Mouse (Mus musculus): Measurements from ENCODE around the gene Asb7.

The Asb7 gene

DNA sequence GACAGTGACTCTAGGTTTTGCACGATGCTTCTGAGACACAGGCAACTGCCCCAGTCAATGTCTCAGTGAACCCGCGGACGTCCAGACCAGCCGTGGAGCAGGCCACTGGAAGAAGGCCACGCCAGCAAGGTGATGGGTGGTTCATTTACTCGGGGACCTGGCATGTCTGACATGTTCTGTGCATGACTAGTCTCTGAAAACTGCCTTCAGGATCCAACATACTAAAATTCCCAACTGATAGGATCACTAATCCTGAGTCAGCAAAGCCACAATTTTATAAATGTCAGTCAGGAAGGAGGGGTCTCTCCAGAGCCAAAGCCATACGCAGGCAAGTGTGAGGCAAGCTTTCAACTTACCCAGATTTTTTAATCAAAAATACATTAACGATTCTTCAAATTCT lies 35.8 kb downstream of the Asb7 start:
- no peak for DNase-seq (ENCODE audit: low read depth)

DNA sequence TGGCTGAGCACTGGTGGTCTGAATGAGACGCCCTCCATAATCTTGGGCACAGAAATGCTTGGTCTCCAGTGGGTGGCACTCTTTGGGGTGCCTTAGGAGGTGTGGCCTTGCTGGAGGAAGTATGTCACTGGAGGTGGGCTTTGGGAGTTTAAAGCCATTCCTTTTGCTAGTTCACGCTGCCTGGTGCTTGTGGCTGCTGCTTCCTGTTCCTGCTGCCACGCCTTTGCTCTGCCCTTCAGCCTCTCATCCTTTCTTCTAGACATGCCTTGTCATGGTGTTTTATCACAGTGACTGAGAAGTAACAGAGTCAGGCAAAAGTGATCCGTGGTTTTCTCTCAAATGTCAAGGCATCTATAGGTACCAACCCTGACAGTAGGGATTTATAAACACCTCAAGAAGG lies 37.2 kb downstream of the Asb7 start:
- DNase-seq (ENCODE audit: low read depth) = peak; percentile 74

DNA sequence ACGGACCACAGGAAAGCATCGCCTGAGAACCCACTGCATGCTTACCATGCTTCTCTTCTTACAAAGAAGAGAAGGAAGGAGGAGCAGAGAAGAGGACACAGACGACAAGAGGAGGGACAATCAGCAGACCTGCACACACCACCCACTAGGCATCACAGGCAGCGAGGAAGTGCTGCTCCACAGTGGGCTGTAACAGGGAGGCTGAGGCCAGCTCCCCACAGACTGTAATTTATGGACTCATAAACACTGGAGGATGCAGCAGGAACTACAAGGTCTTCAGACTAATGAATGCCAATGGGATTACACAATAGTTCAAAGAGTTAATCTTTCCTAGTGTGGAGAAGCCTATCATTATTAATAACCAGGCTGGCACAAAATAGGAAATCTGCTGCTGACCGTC lies 38.5 kb downstream of the Asb7 start:
- no peak for DNase-seq (ENCODE audit: low read depth)

DNA sequence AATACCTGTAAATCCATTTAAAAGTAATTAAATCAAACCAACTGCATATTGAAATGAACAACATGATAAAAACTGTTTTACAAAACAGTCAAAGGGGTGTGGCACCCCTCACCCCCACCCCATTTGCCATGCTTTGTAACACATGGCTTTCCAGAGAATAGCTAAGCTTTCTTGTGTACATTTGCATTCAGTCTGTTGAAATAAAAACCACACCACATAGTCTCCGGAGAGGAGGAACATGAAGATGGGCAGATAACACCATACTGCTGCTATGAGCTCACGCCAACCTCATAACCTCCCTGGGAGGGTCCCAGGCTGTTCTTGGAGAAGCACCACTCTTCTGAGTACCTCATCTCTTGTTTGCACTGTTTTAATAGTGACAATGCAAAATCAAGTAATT lies 40.2 kb downstream of the Asb7 start:
- DNase-seq (ENCODE audit: low read depth) = peak; percentile 69

DNA sequence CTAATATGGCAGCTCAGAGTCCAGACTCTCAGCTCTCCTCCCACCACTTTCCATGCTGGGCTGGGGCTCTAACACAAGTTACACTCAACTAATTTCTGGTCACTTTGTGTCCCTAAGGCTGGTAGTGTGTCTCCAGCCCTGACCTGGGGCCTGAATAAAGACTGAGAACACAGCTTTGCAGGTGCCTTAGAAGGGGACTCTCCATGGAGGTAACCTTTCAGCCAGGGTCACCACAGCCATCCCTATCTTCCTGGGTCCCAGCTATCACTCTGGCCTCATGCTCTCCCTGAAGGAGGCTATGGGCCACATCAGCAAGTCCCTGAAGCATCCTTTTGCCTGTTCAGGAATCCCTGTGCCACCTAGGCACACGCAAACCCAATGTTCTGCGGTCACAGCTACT lies 43.7 kb downstream of the Asb7 start:
- no peak for DNase-seq (ENCODE audit: low read depth)

DNA sequence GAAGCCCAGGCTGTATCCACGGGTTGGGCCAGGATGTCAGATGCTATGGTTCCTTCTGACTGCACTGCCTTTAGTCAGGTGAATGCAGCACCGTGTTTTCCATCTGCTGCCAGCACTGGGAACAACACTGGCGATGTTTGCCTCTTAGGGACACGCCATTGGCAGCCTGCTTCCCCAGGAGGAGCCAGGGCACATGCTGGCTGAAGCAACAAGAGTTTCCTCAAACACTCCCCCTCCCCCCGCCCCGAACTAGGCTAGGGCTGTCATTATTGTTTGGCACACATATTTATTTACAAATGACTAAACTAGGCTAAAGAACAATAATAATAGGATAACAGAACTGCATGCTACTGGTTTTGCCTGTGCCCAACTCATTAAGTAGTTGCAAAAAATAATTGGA lies 56.0 kb downstream of the Asb7 start:
- DNase-seq (ENCODE audit: low read depth) = no peak

DNA sequence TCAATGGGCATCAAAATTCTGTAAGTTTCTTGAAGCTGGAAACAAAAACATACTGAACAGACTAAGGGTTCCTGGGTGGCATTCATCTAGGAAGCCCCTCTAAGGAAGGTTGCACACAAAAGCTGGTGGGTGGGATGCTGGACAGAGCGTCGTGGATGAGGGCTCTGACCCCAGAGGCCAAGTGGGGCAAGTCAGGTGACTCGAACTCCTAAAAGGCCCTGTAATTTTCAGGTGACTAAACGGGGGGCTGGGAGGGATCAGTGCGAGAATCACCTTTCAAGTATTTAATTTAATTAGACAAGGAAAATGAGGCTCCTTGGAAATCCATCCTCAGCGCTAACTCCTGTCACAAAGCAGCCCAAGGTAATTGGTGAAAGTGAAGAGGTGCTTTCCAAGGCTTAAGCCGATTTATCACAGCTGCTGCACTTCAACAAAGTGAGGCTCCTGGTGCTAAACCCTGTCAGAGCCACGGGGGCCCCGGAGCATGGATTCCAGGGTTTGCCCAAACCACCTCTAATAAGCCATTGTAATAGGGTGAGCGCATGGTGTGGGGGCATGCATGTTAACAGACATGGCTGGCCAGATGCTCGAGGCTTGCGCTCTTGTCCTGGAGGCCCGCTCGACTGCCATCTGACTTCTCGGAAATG lies 59.1 kb downstream of the Asb7 start:
- DNase-seq (ENCODE audit: low read depth) = no peak

DNA sequence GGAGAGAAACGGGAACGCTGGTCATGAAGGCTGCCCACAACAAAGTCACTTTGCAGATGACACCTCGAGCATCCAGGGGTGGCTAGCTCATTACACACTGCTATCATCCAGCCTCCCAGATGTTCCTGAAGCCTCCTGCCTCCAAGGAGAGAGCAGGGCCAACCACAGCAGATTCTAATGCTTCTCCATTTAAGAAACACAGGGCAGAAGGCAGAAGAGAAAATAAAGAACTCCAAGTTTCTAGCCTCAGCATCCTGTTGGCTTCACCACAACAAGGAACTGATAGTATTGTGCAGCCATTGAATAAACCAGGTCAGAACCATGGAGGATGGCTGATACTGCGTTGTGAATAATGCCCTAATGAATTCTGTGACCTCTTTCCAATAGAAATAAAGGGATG lies 60.0 kb downstream of the Asb7 start:
- no peak for DNase-seq (ENCODE audit: low read depth)

DNA sequence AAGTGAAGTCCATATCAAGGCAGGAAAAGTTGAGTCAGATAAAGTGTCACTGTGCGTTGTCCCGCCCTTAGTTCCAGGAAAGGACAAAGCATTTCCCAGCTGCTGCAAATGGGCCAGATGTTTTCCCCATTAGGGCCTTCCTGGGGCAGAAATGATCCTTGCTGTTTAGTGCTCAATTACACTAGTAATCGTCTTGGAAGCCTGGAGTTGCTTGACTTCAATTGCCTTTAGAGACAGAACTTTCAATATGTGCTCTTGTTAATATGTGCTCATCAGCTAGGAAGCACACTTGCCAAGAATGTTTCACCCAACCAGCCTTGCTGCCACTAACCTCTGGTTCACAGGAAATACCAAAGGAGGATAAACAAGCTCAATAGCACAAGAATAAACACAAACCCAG lies 66.0 kb downstream of the Asb7 start:
- no peak for DNase-seq (ENCODE audit: low read depth)

DNA sequence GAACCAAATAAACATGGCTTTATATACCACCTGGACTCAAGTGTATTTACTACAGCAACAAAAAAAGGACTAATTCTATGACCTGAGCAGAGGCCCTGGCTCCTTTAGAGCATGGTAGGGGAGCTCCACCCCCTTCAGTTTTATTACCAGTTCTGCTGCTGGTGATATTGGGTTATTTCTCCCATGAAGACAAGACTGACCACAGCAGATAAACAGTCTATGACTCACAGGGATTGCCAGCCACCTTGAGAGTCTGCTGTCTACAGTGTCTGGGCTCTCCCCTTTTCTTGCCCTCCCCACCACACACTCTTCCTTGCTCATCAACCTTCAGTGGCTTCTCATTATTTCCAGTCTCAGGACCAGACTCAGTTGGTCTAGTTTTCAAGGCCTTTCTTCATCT lies 87.5 kb downstream of the Asb7 start:
- peak; percentile 86 for DNase-seq (ENCODE audit: low read depth)

DNA sequence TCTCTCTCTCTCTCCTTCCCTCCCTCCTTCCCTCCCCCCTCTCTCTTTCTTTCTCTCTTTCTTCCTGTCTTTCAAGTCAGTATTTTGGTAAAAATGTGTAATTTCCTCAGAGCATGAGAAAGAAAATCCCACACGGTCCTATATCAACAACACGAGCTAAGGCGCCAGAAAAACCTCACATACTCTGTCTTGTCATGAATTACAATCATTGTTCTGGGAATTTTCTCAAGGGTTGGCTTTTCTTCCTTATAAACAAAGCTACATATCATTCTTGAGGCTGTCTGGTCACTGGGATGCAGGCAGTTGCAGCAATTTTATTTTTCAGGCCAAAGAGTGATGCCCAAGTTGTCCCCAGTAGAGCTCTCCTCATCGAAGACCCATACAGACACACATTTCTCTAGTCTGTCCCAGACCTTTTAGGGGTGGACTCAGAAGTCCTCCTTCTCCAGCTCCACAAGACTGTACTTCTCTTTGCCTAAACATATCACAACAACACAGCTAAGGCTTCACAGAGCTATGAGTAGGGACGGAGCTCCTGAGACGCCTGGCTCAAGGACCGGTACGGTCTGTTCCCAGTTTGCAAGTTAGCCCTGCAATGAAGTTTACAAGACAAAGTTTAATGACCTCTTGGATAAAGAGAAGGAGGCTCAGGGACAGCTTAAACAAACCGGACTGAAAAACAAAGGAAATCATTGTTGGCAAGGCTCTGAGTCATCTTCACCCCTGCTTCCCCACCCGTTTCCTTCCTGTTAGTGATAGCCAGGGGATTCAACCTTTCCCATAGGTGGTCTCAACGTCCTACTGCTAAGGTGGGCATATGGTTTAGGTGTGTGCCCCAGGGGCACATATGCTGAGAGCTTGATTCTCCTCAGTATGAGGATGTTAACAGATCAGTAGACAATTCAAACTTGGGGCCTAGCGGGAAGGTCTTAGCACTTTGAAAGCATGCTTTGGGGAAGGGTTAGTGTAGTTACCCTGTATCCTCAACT lies 88.5 kb downstream of the Asb7 start:
- DNase-seq (ENCODE audit: low read depth) = peak; percentile 42

DNA sequence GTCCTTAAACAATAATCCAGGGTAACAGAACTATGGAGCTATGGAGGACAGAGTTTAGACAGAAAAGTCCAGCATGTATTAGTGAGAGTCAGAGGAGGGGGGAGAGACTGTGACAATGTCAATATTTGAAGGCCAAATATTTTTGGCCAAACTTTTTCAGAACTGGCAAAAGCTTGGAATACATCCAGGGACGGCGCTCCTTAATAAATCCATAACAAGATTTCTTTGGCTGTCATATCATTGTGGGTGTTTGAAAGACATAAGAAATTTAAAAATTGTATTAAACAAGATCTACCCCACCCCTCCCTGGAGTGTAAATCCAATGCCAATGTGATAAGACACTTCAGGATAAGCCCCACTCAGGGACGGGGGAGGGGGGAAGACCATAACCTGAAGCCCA lies 89.3 kb downstream of the Asb7 start:
- DNase-seq (ENCODE audit: low read depth) = no peak

DNA sequence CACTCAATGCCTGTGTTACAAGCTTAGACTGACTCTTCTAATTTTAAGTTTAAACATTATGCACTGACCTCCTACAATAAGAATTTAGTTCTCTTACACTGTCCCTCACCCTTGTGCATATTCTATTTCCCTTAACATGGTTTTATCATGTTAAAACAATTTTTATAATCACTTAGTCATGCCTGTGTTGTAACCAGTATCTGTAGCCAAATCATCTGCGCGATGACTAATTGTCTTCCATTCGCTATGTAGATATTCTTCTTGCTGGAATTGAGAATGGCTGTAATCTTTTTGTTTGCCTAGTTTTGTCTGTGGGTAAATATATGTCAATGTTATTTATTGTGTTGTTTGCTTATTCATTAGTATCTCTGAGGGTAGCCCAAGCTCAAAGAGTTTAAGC lies 91.5 kb downstream of the Asb7 start:
- DNase-seq (ENCODE audit: low read depth) = peak; percentile 66
